Mouse (Mus musculus): ENCODE measurements around the gene Bicc1. TPM values are rescaled to one million over a fixed set of nuclear protein-coding genes. Genes with fewer than 3 reads are reported as not detected.
"Not testable (repeated sequence)": the region's sequence is repeated elsewhere in the genome, so short reads cannot be mapped to it uniquely, and the experiment has no call there.

The Bicc1 gene
- total RNA-seq, 2 experiments from 2014 or later, result 9.4 TPM

GRCm38 (mm10) chr10:70996051-70996450 lies 163.4 kb downstream of the Bicc1 start:
- no peak for DNase-seq

GRCm38 (mm10) chr10:70994135-70994497 lies 165.4 kb downstream of the Bicc1 start:
- no peak for DNase-seq

- no peak for DNase-seq
Observed at GRCm38 (mm10) chr10:70993497-70994134, 165.9 kb downstream of the Bicc1 start.

GRCm38 (mm10) chr10:70987396-70987795 lies 172.1 kb downstream of the Bicc1 start:
- DNase-seq, result no peak

GRCm38 (mm10) chr10:70983036-70983670 lies 176.3 kb downstream of the Bicc1 start:
- DNase-seq, result no peak

GRCm38 (mm10) chr10:70982156-70982555 lies 177.3 kb downstream of the Bicc1 start:
- no peak for DNase-seq

GRCm38 (mm10) chr10:70979657-70980056 lies 179.8 kb downstream of the Bicc1 start:
- no peak for DNase-seq

GRCm38 (mm10) chr10:70977141-70977540 lies 182.4 kb downstream of the Bicc1 start:
- no peak for DNase-seq

GRCm38 (mm10) chr10:70976633-70977032 lies 182.9 kb downstream of the Bicc1 start:
- no peak for DNase-seq

GRCm38 (mm10) chr10:70971156-70971555 lies 188.3 kb downstream of the Bicc1 start:
- DNase-seq, result no peak

- DNase-seq, result peak; percentile 69
Observed at GRCm38 (mm10) chr10:70968848-70969683, 190.4 kb downstream of the Bicc1 start.

GRCm38 (mm10) chr10:70966642-70967345 lies 192.7 kb downstream of the Bicc1 start:
- DNase-seq, result peak; percentile 69

GRCm38 (mm10) chr10:70964706-70965105 lies 194.8 kb downstream of the Bicc1 start:
- DNase-seq, result no peak

- no peak for DNase-seq
Observed at GRCm38 (mm10) chr10:70963599-70964193, 195.8 kb downstream of the Bicc1 start.

GRCm38 (mm10) chr10:70961641-70962040 lies 197.9 kb downstream of the Bicc1 start:
- no peak for DNase-seq

- not testable (repeated sequence) for DNase-seq
Observed at GRCm38 (mm10) chr10:70960396-70960795, 199.1 kb downstream of the Bicc1 start.

- no peak for DNase-seq
Observed at GRCm38 (mm10) chr10:70952770-70953147, 206.7 kb downstream of the Bicc1 start.

GRCm38 (mm10) chr10:70952056-70952769 lies 207.3 kb downstream of the Bicc1 start:
- DNase-seq, result no peak

GRCm38 (mm10) chr10:70950105-70950424 lies 209.4 kb downstream of the Bicc1 start:
- DNase-seq, result no peak

- DNase-seq, result no peak
Observed at GRCm38 (mm10) chr10:70949254-70950104, 210.0 kb downstream of the Bicc1 start.

- DNase-seq, result no peak
Observed at GRCm38 (mm10) chr10:70948276-70948675, 211.2 kb downstream of the Bicc1 start.

Data from gastrocnemius, postnatal 25 days (tissue).